Mouse (Mus musculus) small intestine, adult 2 months (tissue): ENCODE results near the gene Tecpr1.

Experiments
- CTCF ChIP-seq: fragments of 200-500 bp; IDR thresholded peaks from 2 replicates; pipeline ENCODE4 v1.5.1; 2012; ENCODE audit warnings: low read depth, mild to moderate bottlenecking, control low read depth, inconsistent platforms, low read length, moderate library complexity, mixed read lengths; ENCODE audit not compliant: insufficient replicate concordance, insufficient read length; ENCODE audit errors: extremely low read depth
- POLR2A ChIP-seq: fragments of 200-500 bp; IDR thresholded peaks from 2 replicates; pipeline ENCODE4 v1.6.1; 2012; ENCODE audit warnings: low read depth, mild to moderate bottlenecking, control low read depth, inconsistent platforms, low read length, moderate library complexity

DNA sequence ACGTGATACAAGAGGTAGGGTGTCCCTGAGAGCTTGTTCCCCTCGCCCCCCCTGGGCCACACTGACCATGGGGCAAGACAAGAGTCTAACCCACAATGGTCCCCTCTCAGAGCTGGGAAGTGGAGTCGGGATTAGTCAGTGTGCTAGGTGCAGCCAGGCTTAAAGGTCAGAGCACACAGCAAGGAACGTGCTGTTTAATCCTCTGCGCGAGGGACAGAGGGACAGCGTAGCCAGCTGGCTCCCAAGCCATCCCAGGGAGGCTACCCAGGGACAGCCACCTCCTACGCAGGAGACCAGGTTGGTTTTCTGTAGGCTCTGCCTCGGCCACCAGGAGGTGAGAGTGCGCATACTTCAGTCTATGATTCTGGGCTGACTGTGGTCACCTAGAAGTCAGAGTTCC lies 18.5 kb downstream of the Tecpr1 start:
- no peak for TF ChIP-seq POLR2A
- no peak for TF ChIP-seq CTCF
